ENCODE assay signal across 26 mouse cellular contexts in genomic region chr5:143295330-143295729, GRCm38 (mm10). TPM values are rescaled to one million over a fixed set of nuclear protein-coding genes. Genes with fewer than 3 reads are reported as not detected.
A peak's percentile ranks its signal among the peaks of the same experiment; 100 is the strongest.
DNase-seq lines count a peak whose midpoint lies in the region; ATAC-seq and TF ChIP-seq lines count a peak whose summit lies in the region.
"Had no signal": no experiment of that assay in that cellular context is flagged by ENCODE, and none has a peak within 500 bp of the region (broad histone marks: within the 10 kb centered on the region; RNA-seq: fewer than 3 reads in every experiment).

No protein-coding gene starts in this region.

- no peak overlapping the region for H3K4me3 ChIP-seq in forebrain, embryonic 14.5 days (ENCODE audit: low read depth, low read length)
- no peak overlapping the region for H3K4me3 ChIP-seq in forebrain, embryonic 13.5 days
- no peak overlapping the region for H3K4me3 ChIP-seq in forebrain, postnatal 0 days (ENCODE audit: low read depth, low read length)
- H3K4me3 ChIP-seq in forebrain, embryonic 11.5 days (ENCODE audit: low read depth, low read length): no peak overlapping the region
- H3K4me3 ChIP-seq: embryonic facial prominence, embryonic 13.5 days; embryonic facial prominence, embryonic 15.5 days; erythroblast, embryonic 14.5 days; forebrain, embryonic 10.5 days had no signal

- peaks cover 20% of the 10 kb centered on the region for H3K36me3 ChIP-seq in forebrain, embryonic 14.5 days (ENCODE audit: control insufficient read depth, insufficient read depth, low read length)
- peaks cover 32% of the 10 kb centered on the region for H3K36me3 ChIP-seq in forebrain, embryonic 13.5 days (ENCODE audit: poor library complexity, severe bottlenecking)
- H3K36me3 ChIP-seq in forebrain, postnatal 0 days (ENCODE audit: insufficient read depth): peaks cover 4% of the 10 kb centered on the region
- H3K36me3 ChIP-seq in forebrain, embryonic 11.5 days (ENCODE audit: control insufficient read depth, insufficient read depth, low read length): peaks cover 7% of the 10 kb centered on the region

- peak; percentile 56 for DNase-seq in forebrain, embryonic 14.5 days (ENCODE audit: low spot score)
- peak; percentile 74 for DNase-seq in forebrain, postnatal 0 days
- no peak for DNase-seq in forebrain, embryonic 11.5 days (ENCODE audit: low spot score)
- peak; percentile 44 for DNase-seq in brain, embryonic 14.5 days (ENCODE audit: low read depth)
- no peak for DNase-seq in spleen, adult 18-20 months
- DNase-seq: adrenal gland, adult 2 months; adrenal gland, postnatal 10 days; adrenal gland, postnatal 25 days; cerebellum, adult 11 months; cerebellum, adult 18-20 months; cerebellum, adult 8-10 months; cerebellum, adult 9-11 months; cerebellum, postnatal 14 days; cerebellum, postnatal 36 days; embryo, embryonic 11 days had no signal

- no peak overlapping the region for H3K27ac ChIP-seq in forebrain, embryonic 14.5 days (ENCODE audit: low read depth, low read length)
- H3K27ac ChIP-seq in forebrain, embryonic 13.5 days: no peak overlapping the region
- no peak overlapping the region for H3K27ac ChIP-seq in forebrain, postnatal 0 days (ENCODE audit: low read depth, low read length)
- no peak overlapping the region for H3K27ac ChIP-seq in forebrain, embryonic 11.5 days (ENCODE audit: low read depth, low read length)
- H3K27ac ChIP-seq: embryonic facial prominence, embryonic 13.5 days; embryonic facial prominence, embryonic 15.5 days; forebrain, embryonic 10.5 days had no signal

- H3K27me3 ChIP-seq in forebrain, embryonic 14.5 days (replicated peaks; ENCODE audit: control insufficient read depth, insufficient read depth, low read length): peaks cover 29% of the 10 kb centered on the region
- H3K27me3 ChIP-seq in forebrain, embryonic 13.5 days: peaks cover 44% of the 10 kb centered on the region
- H3K27me3 ChIP-seq in forebrain, postnatal 0 days (ENCODE audit: insufficient read depth, low read length): no peaks in the 10 kb centered on the region; the same call in 1 of the 2 replicates
- H3K27me3 ChIP-seq in forebrain, embryonic 11.5 days (ENCODE audit: control insufficient read depth, insufficient read depth, low read length): peaks cover 31% of the 10 kb centered on the region
- H3K27me3 ChIP-seq: CH12.LX, Patski had no signal

- no peak for TF ChIP-seq CTCF in forebrain, postnatal 0 days (IDR thresholded peaks at IDR 0.05; ENCODE audit: low read depth)
- no peak for TF ChIP-seq CTCF in brain, embryonic 14.5 days (IDR thresholded peaks at IDR 0.05; ENCODE audit: borderline replicate concordance, extremely low read depth, insufficient read depth, insufficient read length)

- no peak overlapping the region for H3K9ac ChIP-seq in forebrain, embryonic 14.5 days (ENCODE audit: low read length)
- H3K9ac ChIP-seq in forebrain, embryonic 13.5 days: no peak overlapping the region
- H3K9ac ChIP-seq in forebrain, postnatal 0 days: no peak overlapping the region
- no peak overlapping the region for H3K9ac ChIP-seq in forebrain, embryonic 11.5 days (ENCODE audit: low read length)
- H3K9ac ChIP-seq: embryonic facial prominence, embryonic 13.5 days; embryonic facial prominence, embryonic 15.5 days had no signal

- no peaks in the 10 kb centered on the region for H3K4me1 ChIP-seq in forebrain, embryonic 14.5 days (ENCODE audit: control insufficient read depth, insufficient read depth, low read length)
- H3K4me1 ChIP-seq in forebrain, embryonic 13.5 days: peaks cover 10% of the 10 kb centered on the region; the same call in 1 of the 2 replicates
- no peaks in the 10 kb centered on the region for H3K4me1 ChIP-seq in forebrain, postnatal 0 days (ENCODE audit: insufficient read depth)
- 0 out of 2 replicates have a peak, but pooled peaks cover 3% of the 10 kb centered on the region for H3K4me1 ChIP-seq in forebrain, embryonic 11.5 days (replicated peaks; ENCODE audit: control insufficient read depth, insufficient read depth, low read length)

- TF ChIP-seq POLR2A in brain, embryonic 14.5 days (IDR thresholded peaks at IDR 0.05; ENCODE audit: borderline replicate concordance, extremely low read depth, insufficient read depth, insufficient read length, poor library complexity, severe bottlenecking): no peak

- no peak overlapping the region for H3K4me2 ChIP-seq in forebrain, embryonic 14.5 days (ENCODE audit: low read length)
- H3K4me2 ChIP-seq in forebrain, embryonic 13.5 days: no peak overlapping the region
- no peak overlapping the region for H3K4me2 ChIP-seq in forebrain, postnatal 0 days (ENCODE audit: low read depth)
- no peak overlapping the region for H3K4me2 ChIP-seq in forebrain, embryonic 11.5 days (ENCODE audit: low read depth, low read length, severe bottlenecking)
- H3K4me2 ChIP-seq: embryonic facial prominence, embryonic 13.5 days; embryonic facial prominence, embryonic 15.5 days had no signal

- 85% methylated on average over 2 of the region's 2 CpGs for WGBS in forebrain, embryonic 14.5 days
- 81% methylated on average over 2 of the region's 2 CpGs for WGBS in forebrain, embryonic 13.5 days
- 33% methylated on average over 2 of the region's 2 CpGs for WGBS in forebrain, postnatal 0 days
- WGBS in forebrain, embryonic 11.5 days: 98% methylated on average over 2 of the region's 2 CpGs

- ATAC-seq in forebrain, embryonic 14.5 days: no peak
- ATAC-seq in forebrain, embryonic 13.5 days: no peak
- peak; percentile 54; the same call in 1 of the 2 replicates for ATAC-seq in forebrain, postnatal 0 days
- no peak for ATAC-seq in forebrain, embryonic 11.5 days (replicated peaks; ENCODE audit: low FRiP score)
- ATAC-seq: activated CD4-positive, CD25-positive, alpha-beta regulatory T cell, adult 4 months; CD4-positive, CD25-positive, alpha-beta regulatory T cell, adult 4 months; Patski had no signal

- H3K9me3 ChIP-seq in forebrain, embryonic 14.5 days (replicated peaks; ENCODE audit: control insufficient read depth, low read length): no peaks in the 10 kb centered on the region
- H3K9me3 ChIP-seq in forebrain, embryonic 13.5 days (replicated peaks): no peaks in the 10 kb centered on the region
- H3K9me3 ChIP-seq in forebrain, postnatal 0 days (ENCODE audit: low read length): no peaks in the 10 kb centered on the region
- H3K9me3 ChIP-seq in forebrain, embryonic 11.5 days (ENCODE audit: control insufficient read depth, low read length): peaks cover 3% of the 10 kb centered on the region; the same call in 1 of the 2 replicates
- H3K9me3 ChIP-seq: embryonic facial prominence, embryonic 13.5 days; embryonic facial prominence, embryonic 15.5 days; forebrain, embryonic 10.5 days had no signal

RNA-seq across cellular contexts. Expression of gene Zfp853, which starts 1.9 kb away (rescaled TPM):
- 0.07 TPM in 1 of 2 replicates, not detected in the other for polyA plus RNA-seq in forebrain, embryonic 14.5 days (2014; fragmentation: Nextera tagmentation; extraction: Ambion mirVana)
- polyA plus RNA-seq in forebrain, embryonic 13.5 days (2015; fragmentation: Nextera tagmentation; extraction: Ambion mirVana): not detected in 2 replicates
- total RNA-seq in forebrain, postnatal 0 days (2014; rRNA removed): 9.8 and 16.5 TPM in 2 replicates
- 0.18 and 0.23 TPM in 2 replicates for polyA plus RNA-seq in forebrain, postnatal 0 days (2015; fragmentation: Nextera tagmentation; extraction: Ambion mirVana)
- not detected in 2 replicates for polyA plus RNA-seq in forebrain, embryonic 11.5 days (2014; fragmentation: Nextera tagmentation; extraction: Ambion mirVana)
- polyA plus RNA-seq in brain, embryonic 14.5 days (2012; rRNA removed): 1.9 and 3.8 TPM in 2 replicates
- total RNA-seq: CH12.LX; common myeloid progenitor, adult 5-6 weeks had no signal
- polyA plus RNA-seq: activated CD4-positive, CD25-positive, alpha-beta regulatory T cell, adult 4 months; CD4-positive, CD25-positive, alpha-beta regulatory T cell, adult 4 months; embryonic facial prominence, embryonic 11.5 days; forebrain, embryonic 10.5 days; Patski had no signal

RNA-seq across cellular contexts. Expression of gene E130309D02Rik, which starts 19.8 kb away (rescaled TPM):
- polyA plus RNA-seq in forebrain, embryonic 14.5 days (2014; fragmentation: Nextera tagmentation; extraction: Ambion mirVana): 32.3 and 39.3 TPM in 2 replicates
- 50.0 and 51.5 TPM in 2 replicates for polyA plus RNA-seq in forebrain, embryonic 13.5 days (2015; fragmentation: Nextera tagmentation; extraction: Ambion mirVana)
- total RNA-seq in forebrain, postnatal 0 days (2014; rRNA removed): 40.9 and 44.7 TPM in 2 replicates
- polyA plus RNA-seq in forebrain, postnatal 0 days (2015; fragmentation: Nextera tagmentation; extraction: Ambion mirVana): 27.7 and 29.2 TPM in 2 replicates
- polyA plus RNA-seq in forebrain, embryonic 11.5 days (2014; fragmentation: Nextera tagmentation; extraction: Ambion mirVana): 65.8 and 75.0 TPM in 2 replicates
- polyA plus RNA-seq in brain, embryonic 14.5 days (2012; rRNA removed): 33.1 and 33.9 TPM in 2 replicates

RNA-seq across cellular contexts. Expression of gene Zfp316, which starts 25.5 kb away (rescaled TPM):
- 3.3 and 3.7 TPM in 2 replicates for polyA plus RNA-seq in forebrain, embryonic 14.5 days (2014; fragmentation: Nextera tagmentation; extraction: Ambion mirVana)
- polyA plus RNA-seq in forebrain, embryonic 13.5 days (2015; fragmentation: Nextera tagmentation; extraction: Ambion mirVana): 5.8 and 6.1 TPM in 2 replicates
- total RNA-seq in forebrain, postnatal 0 days (2014; rRNA removed): 21.5 and 29.8 TPM in 2 replicates
- polyA plus RNA-seq in forebrain, postnatal 0 days (2015; fragmentation: Nextera tagmentation; extraction: Ambion mirVana): 5.5 and 7.5 TPM in 2 replicates
- polyA plus RNA-seq in forebrain, embryonic 11.5 days (2014; fragmentation: Nextera tagmentation; extraction: Ambion mirVana): 3.5 and 4.2 TPM in 2 replicates
- 19.4 and 31.7 TPM in 2 replicates for polyA plus RNA-seq in brain, embryonic 14.5 days (2012; rRNA removed)

RNA-seq across cellular contexts. Expression of gene Zdhhc4, which starts 33.7 kb away (rescaled TPM):
- 68.3 and 71.5 TPM in 2 replicates for polyA plus RNA-seq in forebrain, embryonic 14.5 days (2014; fragmentation: Nextera tagmentation; extraction: Ambion mirVana)
- polyA plus RNA-seq in forebrain, embryonic 13.5 days (2015; fragmentation: Nextera tagmentation; extraction: Ambion mirVana): 68.4 and 78.9 TPM in 2 replicates
- 45.1 and 62.6 TPM in 2 replicates for total RNA-seq in forebrain, postnatal 0 days (2014; rRNA removed)
- 94.0 and 97.3 TPM in 2 replicates for polyA plus RNA-seq in forebrain, postnatal 0 days (2015; fragmentation: Nextera tagmentation; extraction: Ambion mirVana)
- 69.4 and 71.9 TPM in 2 replicates for polyA plus RNA-seq in forebrain, embryonic 11.5 days (2014; fragmentation: Nextera tagmentation; extraction: Ambion mirVana)
- polyA plus RNA-seq in brain, embryonic 14.5 days (2012; rRNA removed): 70.3 and 76.3 TPM in 2 replicates

Comparison
In these comparisons a context has a peak if more than half of its experiments do, and no peak if none do; other contexts are left out.
1. DNase-seq: peak in forebrain, embryonic 14.5 days (single experiment), forebrain, postnatal 0 days (single experiment) and brain, embryonic 14.5 days (single experiment); none in forebrain, embryonic 11.5 days (single experiment) and spleen, adult 18-20 months (0 of 2).